ENCODE assay signal across 29 mouse cellular contexts in the genomic region with DNA sequence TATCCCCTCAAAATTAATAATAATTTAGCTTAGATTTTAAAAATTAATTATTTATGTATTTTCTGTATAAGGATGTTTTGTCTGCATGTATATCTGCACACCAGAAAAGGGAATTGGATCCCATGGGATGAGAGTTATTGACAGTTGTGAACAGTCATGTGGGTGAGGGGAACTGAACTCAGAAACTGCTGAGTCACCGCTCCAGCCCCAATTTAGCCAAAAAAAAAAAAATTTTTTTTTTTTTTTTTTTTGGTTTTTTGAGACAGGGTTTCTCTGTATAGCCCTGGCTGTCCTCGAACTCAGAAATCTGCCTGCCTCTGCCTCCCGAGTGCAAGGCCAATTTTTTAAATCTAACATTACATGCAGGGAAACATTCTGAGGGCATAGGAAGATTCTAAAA. TPM values are rescaled to one million over a fixed set of nuclear protein-coding genes. Genes with fewer than 3 reads are reported as not detected.
A peak's percentile ranks its signal among the peaks of the same experiment; 100 is the strongest.
DNase-seq lines count a peak whose midpoint lies in the region; ATAC-seq and TF ChIP-seq lines count a peak whose summit lies in the region.
"Had no signal": no experiment of that assay in that cellular context is flagged by ENCODE, and none has a peak within 500 bp of the region (broad histone marks: within the 10 kb centered on the region; RNA-seq: fewer than 3 reads in every experiment).

No protein-coding gene starts in this region.

- no peak overlapping the region for H3K4me2 ChIP-seq in midbrain, postnatal 0 days (ENCODE audit: low read depth, low read length, poor library complexity, severe bottlenecking)
- H3K4me2 ChIP-seq in forebrain, embryonic 12.5 days: no peak overlapping the region
- H3K4me2 ChIP-seq: heart, embryonic 13.5 days; hindbrain, embryonic 14.5 days had no signal

- no peak overlapping the region for H3K9ac ChIP-seq in ES-E14 (ENCODE audit: insufficient read depth, low read depth, low read length, poor library complexity, severe bottlenecking)
- H3K9ac ChIP-seq in midbrain, postnatal 0 days (replicated peaks; ENCODE audit: low read length, poor library complexity, severe bottlenecking): no peak overlapping the region
- no peak overlapping the region for H3K9ac ChIP-seq in forebrain, embryonic 12.5 days
- H3K9ac ChIP-seq: forebrain, postnatal 0 days; heart, embryonic 13.5 days; hindbrain, embryonic 14.5 days had no signal

- DNase-seq in A20 (ENCODE audit: low read depth, low spot score) (peak; percentile 23), ES-E14 (ENCODE audit: low read depth, low spot score) (no peak), MN1 (ENCODE audit: low spot score) (peak; percentile 16)
- DNase-seq in c-Kit-positive CD71-negative TER-119-negative erythroid progenitor cells, embryonic 14.5 days (ENCODE audit: low read depth): peak; percentile 6
- DNase-seq in midbrain, postnatal 0 days (ENCODE audit: low spot score): no peak
- DNase-seq: adrenal gland, adult 8-10 months; adrenal gland, postnatal 25 days; cerebellum, adult 11 months; cerebellum, adult 2 months; cerebellum, adult 9-11 months; cerebellum, postnatal 25 days; forebrain, postnatal 0 days; gastrocnemius, postnatal 25 days; heart, adult 2 months; heart, postnatal 14 days; heart, postnatal 4 days; kidney, adult 8-10 months had no signal

- no peak for ATAC-seq in midbrain, postnatal 0 days (ENCODE audit: low FRiP score)
- no peak for ATAC-seq in forebrain, embryonic 12.5 days (ENCODE audit: low FRiP score)
- ATAC-seq in activated CD4-positive, CD25-positive, alpha-beta regulatory T cell, adult 4 months: no peak
- ATAC-seq: CD4-positive, CD25-positive, alpha-beta regulatory T cell, adult 4 months; forebrain, embryonic 14.5 days; forebrain, postnatal 0 days; intestine, postnatal 0 days had no signal

- H3K4me3 ChIP-seq in ES-E14 (ENCODE audit: insufficient read depth in 1 of 2, low read depth in 1 of 2, low read length in 2 of 2, poor library complexity in 1 of 2, severe bottlenecking in 1 of 2): no peak overlapping the region
- no peak overlapping the region for H3K4me3 ChIP-seq in midbrain, postnatal 0 days (ENCODE audit: low read depth, low read length)
- no peak overlapping the region for H3K4me3 ChIP-seq in forebrain, embryonic 12.5 days (replicated peaks)
- H3K4me3 ChIP-seq: forebrain, embryonic 10.5 days; heart, adult 2 months; heart, embryonic 10.5 days; heart, embryonic 13.5 days had no signal

- H3K9me3 ChIP-seq in ES-E14 (ENCODE audit: control insufficient read depth, insufficient read depth, low read depth, low read length): no peaks in the 10 kb centered on the region
- H3K9me3 ChIP-seq in midbrain, postnatal 0 days (ENCODE audit: low read length): no peaks in the 10 kb centered on the region
- H3K9me3 ChIP-seq in forebrain, embryonic 12.5 days: no peaks in the 10 kb centered on the region
- H3K9me3 ChIP-seq: forebrain, embryonic 10.5 days; G1E; heart, embryonic 10.5 days; heart, embryonic 13.5 days had no signal

- H3K36me3 ChIP-seq in ES-E14 (ENCODE audit: control insufficient read depth, insufficient read depth, low read length, poor library complexity, severe bottlenecking): no peaks in the 10 kb centered on the region
- H3K36me3 ChIP-seq in midbrain, postnatal 0 days (ENCODE audit: insufficient read depth, low read length): peaks cover 7% of the 10 kb centered on the region; the same call in 1 of the 2 replicates
- peaks cover 14% of the 10 kb centered on the region for H3K36me3 ChIP-seq in forebrain, embryonic 12.5 days (replicated peaks)

- no peak for TF ChIP-seq CTCF in midbrain, postnatal 0 days (IDR thresholded peaks at IDR 0.05)

- 96% methylated on average over 3 of the region's 3 CpGs for WGBS in midbrain, postnatal 0 days
- 93% methylated on average over 3 of the region's 3 CpGs for WGBS in forebrain, embryonic 12.5 days

- H3K27ac ChIP-seq in ES-E14 (ENCODE audit: insufficient read depth, low read depth, low read length, poor library complexity, severe bottlenecking): no peak overlapping the region
- no peak overlapping the region for H3K27ac ChIP-seq in midbrain, postnatal 0 days (ENCODE audit: low read depth, low read length)
- no peak overlapping the region for H3K27ac ChIP-seq in forebrain, embryonic 12.5 days
- H3K27ac ChIP-seq: forebrain, embryonic 10.5 days; heart, adult 2 months; heart, embryonic 10.5 days; heart, embryonic 13.5 days; hindbrain, embryonic 14.5 days had no signal

- in situ Hi-C loops in ES-E14 (cut with MboI; ENCODE audit: low sequenced_read_pairs in 2 of 2, unreplicated experiment in 2 of 2): no loop called here

- no peaks in the 10 kb centered on the region for H3K27me3 ChIP-seq in midbrain, postnatal 0 days (ENCODE audit: insufficient read depth, low read length)
- no peaks in the 10 kb centered on the region for H3K27me3 ChIP-seq in forebrain, embryonic 12.5 days
- H3K27me3 ChIP-seq: heart, embryonic 13.5 days had no signal

- peaks cover 0 to 4% of the 10 kb centered on the region in 2 experiments; a peak in 2 of 4 replicates for H3K4me1 ChIP-seq in ES-E14 (ENCODE audit: control insufficient read depth in 2 of 2, insufficient read depth in 2 of 2, low read length in 2 of 2, poor library complexity in 1 of 2)
- no peaks in the 10 kb centered on the region for H3K4me1 ChIP-seq in midbrain, postnatal 0 days (ENCODE audit: insufficient read depth, low read length)
- H3K4me1 ChIP-seq in forebrain, embryonic 12.5 days: no peaks in the 10 kb centered on the region
- H3K4me1 ChIP-seq: forebrain, embryonic 10.5 days; heart, embryonic 10.5 days had no signal

TF ChIP-seq in ES-E14, 5 proteins besides CTCF, POLR2A, EP300 and RAD21:
- peak; percentile 93 for TF ChIP-seq MAFK (IDR thresholded peaks at IDR 0.05; ENCODE audit: insufficient read depth, low read depth, low read length)
- TF ChIP-seq ZNF384 (IDR thresholded peaks at IDR 0.05; ENCODE audit: low read depth, low read length): peak; percentile 87
- TF ChIP-seq HCFC1 (IDR thresholded peaks at IDR 0.05; ENCODE audit: borderline replicate concordance, insufficient read depth, low read length): no peak
- TF ChIP-seq ZC3H11A (IDR thresholded peaks at IDR 0.05; ENCODE audit: borderline replicate concordance, low read depth, low read length): no peak

RNA-seq across cellular contexts. Expression of a gene that starts 48.5 kb away (rescaled TPM):
- 0.62 and 1.9 TPM in 2 replicates for total RNA-seq in ES-E14 (2012; rRNA removed)
- total RNA-seq in midbrain, postnatal 0 days (2014; rRNA removed): 2.4 and 2.7 TPM in 2 replicates
- 0.33 and 0.37 TPM in 2 replicates for polyA plus RNA-seq in midbrain, postnatal 0 days (2015; fragmentation: Nextera tagmentation; extraction: Ambion mirVana)
- 0.12 and 0.23 TPM in 2 replicates for polyA plus RNA-seq in forebrain, embryonic 12.5 days (2016; fragmentation: Nextera tagmentation; extraction: Ambion mirVana)
- polyA plus RNA-seq in activated CD4-positive, CD25-positive, alpha-beta regulatory T cell, adult 4 months (2017; shearing (Covaris generic)): not detected
- total RNA-seq: common myeloid progenitor, adult 5-6 weeks had no signal
- polyA plus RNA-seq: C2C12; CD4-positive, CD25-positive, alpha-beta regulatory T cell, adult 4 months had no signal

Comparison
In these comparisons a context has a peak if more than half of its experiments do, and no peak if none do; other contexts are left out.
1. DNase-seq: peak in A20 (single experiment), MN1 (single experiment) and c-Kit-positive CD71-negative TER-119-negative erythroid progenitor cells, embryonic 14.5 days (single experiment); none in ES-E14 (single experiment) and midbrain, postnatal 0 days (single experiment).